Mouse (Mus musculus) intestine, postnatal 0 days (tissue): Measurements from ENCODE around the gene Phf5a. TPM values are rescaled to one million over a fixed set of nuclear protein-coding genes. Genes with fewer than 3 reads are reported as not detected.

Experiments used
- ATAC-seq: fragments of 200-750 bp; cut with Nextera tagmentation; 2 replicates; pipeline ENCODE4 v1.8.0; 2017; ENCODE audit warnings: mild to moderate bottlenecking, moderate TSS enrichment, moderate library complexity
- H3K27ac ChIP-seq: fragments of 300-500 bp; sonication (generic); 2 replicates; pipeline ENCODE4 v1.5.1; 2014; ENCODE audit warnings: mild to moderate bottlenecking, low read depth, low read length, moderate library complexity
- H3K27me3 ChIP-seq: fragments of 300-500 bp; sonication (generic); replicated peaks from 2 replicates; pipeline ENCODE4 v1.6.1; 2014; ENCODE audit warnings: low read length, mixed read lengths; ENCODE audit not compliant: control insufficient read depth, insufficient read depth
- H3K36me3 ChIP-seq: fragments of 300-500 bp; sonication (generic); 2 replicates; pipeline ENCODE4 v1.6.1; 2014; ENCODE audit warnings: mild to moderate bottlenecking, moderate library complexity; ENCODE audit not compliant: control insufficient read depth, insufficient read depth
- H3K4me1 ChIP-seq: fragments of 300-500 bp; sonication (generic); replicated peaks from 2 replicates; pipeline ENCODE4 v1.6.1; 2014; ENCODE audit warnings: antibody characterized with exemption, low read length, mixed read lengths; ENCODE audit not compliant: control insufficient read depth, insufficient read depth
- H3K4me2 ChIP-seq: fragments of 300-500 bp; sonication (generic); replicated peaks from 2 replicates; pipeline ENCODE4 v1.6.1; 2014; ENCODE audit warnings: low read depth, mild to moderate bottlenecking, moderate library complexity
- H3K4me3 ChIP-seq: fragments of 300-500 bp; sonication (generic); 2 replicates; pipeline ENCODE4 v1.5.1; 2014; ENCODE audit warnings: low read depth, low read length
- H3K9ac ChIP-seq: fragments of 300-500 bp; sonication (generic); 2 replicates; pipeline ENCODE4 v1.6.1; 2014; ENCODE audit warnings: mild to moderate bottlenecking, low read depth, low read length
- H3K9me3 ChIP-seq: fragments of 300-500 bp; sonication (generic); 2 replicates; pipeline ENCODE4 v1.6.1; 2016; ENCODE audit warnings: mixed run types; ENCODE audit not compliant: control insufficient read depth
- CTCF ChIP-seq: sonication (generic); IDR thresholded peaks from 2 replicates; pipeline ENCODE4 v1.5.1; 2016; ENCODE audit warnings: low read depth, mild to moderate bottlenecking, control low read depth, antibody characterized with exemption, moderate library complexity
- WGBS: fragments of 180-500 bp; shearing (Covaris S2); extraction: QIAGEN DNeasy Blood & Tissue Kit; methylation state at CpG from one replicate; pipeline ENCODE4 v1.1.7; 2014; 5-methylcytosine and 5-hydroxymethylcytosine counted together
- polyA plus RNA-seq: library from polyadenylated mRNA; unstranded; fragments of >200 nt; fragmentation: Nextera tagmentation; extraction: Ambion mirVana; gene quantifications from 2 replicates; pipeline ENCODE4 v1.2.1, GENCODE M21; 2015

The Phf5a gene
- polyA plus RNA-seq, 1 experiment from 2014 or later = 79.2 TPM

- no peak overlapping the region for H3K27ac ChIP-seq
- no peak for ATAC-seq
These were observed 49.1 kb downstream of the Phf5a start for GRCm38 (mm10) chr15:81822631-81823030.

GRCm38 (mm10) chr15:81818404-81818803 is 53.3 kb downstream of the Phf5a start:
- WGBS = 90% methylated on average over 3 of the region's 3 CpGs
- H3K4me2 ChIP-seq = no peak overlapping the region
- H3K9me3 ChIP-seq = no peaks in the 10 kb centered on the region
- TF ChIP-seq CTCF = no peak
- no peaks in the 10 kb centered on the region for H3K27me3 ChIP-seq
- no peak for ATAC-seq
- H3K9ac ChIP-seq = no peak overlapping the region
- H3K4me1 ChIP-seq = 0 out of 2 replicates have a peak, but pooled peaks cover 2% of the 10 kb centered on the region
- no peak overlapping the region for H3K4me3 ChIP-seq
- H3K27ac ChIP-seq = no peak overlapping the region
- peaks cover 60% of the 10 kb centered on the region for H3K36me3 ChIP-seq

More at GRCm38 (mm10) chr15:81822631-81823030, 49.1 kb downstream of the Phf5a start:
- H3K9me3 ChIP-seq = no peaks in the 10 kb centered on the region
- H3K9ac ChIP-seq = no peak overlapping the region
- peaks cover 63% of the 10 kb centered on the region for H3K36me3 ChIP-seq
- H3K27me3 ChIP-seq = no peaks in the 10 kb centered on the region
- H3K4me1 ChIP-seq = no peaks in the 10 kb centered on the region
- WGBS = 82% methylated on average over 3 of the region's 3 CpGs
- TF ChIP-seq CTCF = no peak
- H3K4me3 ChIP-seq = no peak overlapping the region
- H3K4me2 ChIP-seq = no peak overlapping the region

GRCm38 (mm10) chr15:81814716-81815370 is 56.9 kb downstream of the Phf5a start:
- no peak for TF ChIP-seq CTCF
- no peak for ATAC-seq
- Histone ChIP-seq H3K27me3 (no peaks in the 10 kb centered on the region), H3K4me1 (0 out of 2 replicates have a peak, but pooled peaks cover 2% of the 10 kb centered on the region), H3K4me3 (no peak overlapping the region), H3K27ac (no peak overlapping the region), H3K9me3 (no peaks in the 10 kb centered on the region), H3K4me2 (no peak overlapping the region), H3K36me3 (peaks cover 38% of the 10 kb centered on the region), H3K9ac (no peak overlapping the region)
- 91% methylated on average over 12 of the region's 12 CpGs for WGBS

Other genes with a start within 250 kb of the Phf5a start
- 8.3 and 8.7 TPM in 2 replicates for gene L3mbtl2, start 208.0 kb downstream of the Phf5a start, polyA plus RNA-seq
- 1.6 TPM in 2 replicates for gene Chadl, start 174.6 kb downstream of the Phf5a start, polyA plus RNA-seq
- 5.6 and 7.3 TPM in 2 replicates for gene Zc3h7b, start 126.9 kb downstream of the Phf5a start, polyA plus RNA-seq
- 20.6 and 21.9 TPM in 2 replicates for gene Rangap1, start 126.4 kb downstream of the Phf5a start, polyA plus RNA-seq
- gene Tef, start 69.5 kb downstream of the Phf5a start, polyA plus RNA-seq = 13.4 and 16.0 TPM in 2 replicates
- gene Tob2, start 13.1 kb downstream of the Phf5a start, polyA plus RNA-seq = 19.8 and 22.1 TPM in 2 replicates
- 192 and 209 TPM in 2 replicates for gene Aco2, start 398 bp upstream of the Phf5a start, polyA plus RNA-seq
- 114 and 123 TPM in 2 replicates for gene Polr3h, start 54.3 kb upstream of the Phf5a start, polyA plus RNA-seq
- gene Csdc2, start 64.8 kb upstream of the Phf5a start, polyA plus RNA-seq = 4.4 and 4.9 TPM in 2 replicates
- 14.5 and 15.8 TPM in 2 replicates for gene Pmm1, start 89.0 kb upstream of the Phf5a start, polyA plus RNA-seq
- not detected in 2 replicates for gene 1700029P11Rik, start 108.6 kb upstream of the Phf5a start, polyA plus RNA-seq
- 22.6 and 23.2 TPM in 2 replicates for gene Xrcc6, start 115.9 kb upstream of the Phf5a start, polyA plus RNA-seq
- gene Desi1, start 162.0 kb upstream of the Phf5a start, polyA plus RNA-seq = 10.0 and 12.1 TPM in 2 replicates
- gene Snu13, start 175.7 kb upstream of the Phf5a start, polyA plus RNA-seq = 86.1 and 99.0 TPM in 2 replicates
- not detected in 2 replicates for gene 4930407I10Rik, start 187.2 kb upstream of the Phf5a start, polyA plus RNA-seq
- gene Mei1, start 198.1 kb upstream of the Phf5a start, polyA plus RNA-seq = not detected in 2 replicates